Mouse (Mus musculus) limb, embryonic 15.5 days (tissue): ENCODE measurements at regions not wholly inside any gene's neighbourhood (a gene's known extent, or its start where the extent isn't known, plus 50 kb on each side); places are given as distances from the start of the nearest gene placed in this dataset.

Source experiments
- ATAC-seq: fragments of 200-750 bp; cut with Nextera tagmentation; 2 replicates; pipeline ENCODE4 v1.8.0; 2017; ENCODE audit warnings: low read depth, moderate TSS enrichment; ENCODE audit not compliant: insufficient number of reproducible peaks, low FRiP score, low TSS enrichment
- H3K27ac ChIP-seq: fragments of 300-500 bp; sonication (generic); 2 replicates; pipeline ENCODE4 v1.5.1; 2015; ENCODE audit warnings: moderate library complexity, mild to moderate bottlenecking, inconsistent platforms
- H3K27me3 ChIP-seq: fragments of 300-500 bp; sonication (generic); 2 replicates; pipeline ENCODE4 v1.6.1; 2015; ENCODE audit warnings: inconsistent platforms
- H3K36me3 ChIP-seq: fragments of 300-500 bp; sonication (generic); 2 replicates; pipeline ENCODE4 v1.6.1; 2015; ENCODE audit warnings: inconsistent platforms
- H3K4me1 ChIP-seq: fragments of 300-500 bp; sonication (generic); 2 replicates; pipeline ENCODE4 v1.6.1; 2015; ENCODE audit warnings: inconsistent platforms
- H3K4me2 ChIP-seq: fragments of 300-500 bp; sonication (generic); 2 replicates; pipeline ENCODE4 v1.6.1; 2015; ENCODE audit warnings: mild to moderate bottlenecking, inconsistent platforms
- H3K4me3 ChIP-seq: fragments of 300-500 bp; sonication (generic); 2 replicates; pipeline ENCODE4 v1.5.1; 2015; ENCODE audit warnings: mild to moderate bottlenecking, inconsistent platforms
- H3K9ac ChIP-seq: fragments of 300-500 bp; sonication (generic); 2 replicates; pipeline ENCODE4 v1.6.1; 2015; ENCODE audit warnings: inconsistent platforms
- H3K9me3 ChIP-seq: fragments of 300-500 bp; sonication (generic); 2 replicates; pipeline ENCODE4 v1.6.1; 2016; ENCODE audit warnings: inconsistent platforms
- WGBS: fragments of 180-500 bp; shearing (Covaris S2); methylation state at CpG from one replicate; pipeline ENCODE4 v1.1.7; 2015; 5-methylcytosine and 5-hydroxymethylcytosine counted together

DNA sequence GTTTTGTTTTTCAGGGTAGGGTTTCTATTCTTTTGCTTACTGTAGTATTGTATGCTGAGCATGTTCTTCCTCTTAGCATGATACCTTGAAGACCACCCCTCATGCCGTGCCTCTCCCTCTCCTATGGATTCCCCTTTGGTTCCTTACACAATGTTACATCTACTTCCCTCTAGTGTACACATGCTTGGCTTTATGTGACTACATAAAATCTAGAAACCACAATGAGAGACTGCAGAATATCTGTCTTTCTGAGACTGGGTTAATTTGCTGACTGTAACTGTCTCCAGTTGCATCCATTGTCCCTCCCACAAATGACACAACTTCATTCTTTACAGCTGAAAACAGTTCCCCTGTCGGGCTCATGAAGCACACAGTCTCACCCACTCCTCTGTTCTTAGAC lies 78.8 kb upstream of the Supt20 start:
- Histone ChIP-seq H3K9ac (no peak overlapping the region), H3K9me3 (no peaks in the 10 kb centered on the region), H3K4me2 (no peak overlapping the region), H3K27ac (no peak overlapping the region), H3K36me3 (no peaks in the 10 kb centered on the region), H3K4me3 (no peak overlapping the region), H3K4me1 (no peaks in the 10 kb centered on the region), H3K27me3 (no peaks in the 10 kb centered on the region)
- no peak for ATAC-seq
- WGBS, result 65% methylated on average over 2 of the region's 2 CpGs

- no peak for ATAC-seq
- H3K4me2 ChIP-seq, result no peak overlapping the region
- H3K27me3 ChIP-seq, result no peaks in the 10 kb centered on the region
- no peaks in the 10 kb centered on the region for H3K36me3 ChIP-seq
- H3K9me3 ChIP-seq, result no peaks in the 10 kb centered on the region
- H3K4me3 ChIP-seq, result no peak overlapping the region
- no peaks in the 10 kb centered on the region for H3K4me1 ChIP-seq
- 92% methylated on average over 4 of the region's 4 CpGs for WGBS
- H3K27ac ChIP-seq, result no peak overlapping the region
- no peak overlapping the region for H3K9ac ChIP-seq
Measured at GRCm38 (mm10) chr3:54617298-54617697, 75.3 kb upstream of the Supt20 start.

- Histone ChIP-seq H3K4me2 (no peak overlapping the region), H3K9me3 (no peaks in the 10 kb centered on the region), H3K27ac (no peak overlapping the region), H3K4me3 (no peak overlapping the region), H3K36me3 (no peaks in the 10 kb centered on the region), H3K4me1 (no peaks in the 10 kb centered on the region), H3K27me3 (no peaks in the 10 kb centered on the region), H3K9ac (no peak overlapping the region)
- ATAC-seq, result no peak
- WGBS, result 93% methylated on average over 4 of the region's 4 CpGs
Measured at GRCm38 (mm10) chr3:54618286-54618685, 74.3 kb upstream of the Supt20 start.

DNA sequence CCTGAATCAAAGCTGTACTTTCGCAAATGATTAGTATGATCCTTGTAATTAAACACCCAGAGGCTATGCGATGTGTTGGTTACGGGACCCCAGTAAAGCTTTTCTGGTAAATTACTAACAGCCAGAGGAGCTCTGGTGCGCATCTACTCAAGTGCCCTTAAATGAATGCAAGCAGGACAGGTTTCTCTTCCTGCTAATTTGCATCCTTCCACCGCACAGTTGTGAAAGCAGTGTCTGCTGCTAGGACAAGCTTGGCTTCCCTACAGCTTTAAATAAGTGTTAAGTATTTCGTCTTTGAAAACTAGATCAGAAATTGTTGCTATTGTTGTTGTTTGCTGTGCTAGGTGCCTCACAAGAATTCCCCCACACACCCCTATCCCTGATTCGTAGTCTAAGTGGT lies 62.4 kb upstream of the Supt20 start:
- WGBS, result 72% methylated on average over 7 of the region's 7 CpGs
- Histone ChIP-seq H3K27ac (no peak overlapping the region), H3K4me1 (no peaks in the 10 kb centered on the region), H3K4me2 (no peak overlapping the region), H3K9me3 (0 out of 2 replicates have a peak, but pooled peaks cover 7% of the 10 kb centered on the region), H3K9ac (no peak overlapping the region), H3K36me3 (no peaks in the 10 kb centered on the region), H3K27me3 (no peaks in the 10 kb centered on the region), H3K4me3 (no peak overlapping the region)
- no peak for ATAC-seq

DNA sequence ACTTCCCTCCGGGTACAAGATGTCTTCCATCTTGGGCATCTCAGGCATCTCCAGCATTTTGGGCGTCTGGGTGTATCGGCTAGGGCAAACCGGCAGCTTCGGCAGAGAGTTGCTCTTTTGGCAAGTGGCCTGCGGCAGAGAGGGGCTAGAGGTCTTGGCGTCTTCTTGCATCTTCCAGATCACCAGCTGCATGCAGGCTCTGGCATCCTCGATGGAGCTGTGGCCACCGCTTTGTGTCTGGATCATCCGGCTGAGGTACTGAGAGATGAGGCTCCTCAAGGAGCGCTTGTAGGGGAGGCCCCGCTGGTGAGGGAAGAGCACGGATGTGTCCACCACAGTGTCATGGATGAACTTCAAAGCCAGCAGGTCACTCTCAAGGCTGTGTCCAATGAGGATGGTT lies 59.9 kb upstream of the Supt20 start:
- ATAC-seq, result no peak
- H3K27ac ChIP-seq, result no peak overlapping the region
- 96% methylated on average over 13 of the region's 13 CpGs for WGBS
- no peak overlapping the region for H3K4me2 ChIP-seq
- H3K36me3 ChIP-seq, result no peaks in the 10 kb centered on the region
- no peaks in the 10 kb centered on the region for H3K27me3 ChIP-seq
- H3K4me3 ChIP-seq, result no peak overlapping the region
- no peak overlapping the region for H3K9ac ChIP-seq
- no peaks in the 10 kb centered on the region for H3K4me1 ChIP-seq
- 0 out of 2 replicates have a peak, but pooled peaks cover 7% of the 10 kb centered on the region for H3K9me3 ChIP-seq

DNA sequence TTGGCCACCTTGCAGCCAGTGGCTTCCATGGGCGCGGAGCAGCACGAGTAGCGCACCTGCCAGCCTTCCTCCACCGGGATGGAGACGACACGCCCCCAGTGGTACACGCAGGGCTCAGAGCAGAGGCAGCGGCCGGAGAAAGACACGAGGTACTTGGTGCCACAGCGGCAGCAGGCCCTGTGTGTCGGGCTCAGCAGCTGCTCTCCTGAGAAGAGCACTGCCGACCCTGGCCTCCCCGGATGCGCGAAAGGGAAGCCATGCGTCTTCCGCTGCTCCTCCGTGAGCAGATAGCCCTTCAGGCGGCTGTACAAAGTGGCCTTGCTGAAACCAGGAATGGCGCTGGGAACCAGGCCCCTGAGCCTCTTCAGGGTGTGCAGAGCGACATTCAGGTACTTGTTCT lies 59.2 kb upstream of the Supt20 start:
- no peak overlapping the region for H3K9ac ChIP-seq
- H3K4me1 ChIP-seq, result no peaks in the 10 kb centered on the region
- H3K27ac ChIP-seq, result no peak overlapping the region
- H3K9me3 ChIP-seq, result 0 out of 2 replicates have a peak, but pooled peaks cover 7% of the 10 kb centered on the region
- H3K27me3 ChIP-seq, result no peaks in the 10 kb centered on the region
- WGBS, result 93% methylated on average over 23 of the region's 23 CpGs
- no peak overlapping the region for H3K4me2 ChIP-seq
- ATAC-seq, result no peak
- H3K4me3 ChIP-seq, result no peak overlapping the region
- H3K36me3 ChIP-seq, result no peaks in the 10 kb centered on the region

DNA sequence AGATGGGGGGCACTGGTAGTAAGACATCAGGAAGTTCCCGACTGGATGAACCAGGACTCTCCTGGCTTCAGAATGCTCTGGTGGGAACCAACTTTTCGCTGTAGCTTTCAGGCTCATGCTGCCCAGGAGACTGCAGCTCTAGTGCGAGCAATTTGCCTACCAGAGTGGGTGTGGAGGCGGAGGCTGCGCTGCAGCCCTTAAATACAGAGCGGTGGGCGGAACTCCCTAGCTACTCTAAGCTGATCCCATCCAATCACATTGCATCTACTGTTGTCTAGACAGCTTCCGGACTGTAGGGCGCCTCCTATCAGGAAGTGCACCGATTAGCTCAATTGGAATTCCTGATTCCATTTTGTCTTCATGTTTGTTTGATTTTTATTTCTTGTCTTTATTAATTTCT lies 58.2 kb upstream of the Supt20 start:
- WGBS, result 96% methylated on average over 10 of the region's 10 CpGs
- no peak for ATAC-seq
- Histone ChIP-seq H3K27ac (no peak overlapping the region), H3K36me3 (no peaks in the 10 kb centered on the region), H3K9ac (no peak overlapping the region), H3K4me3 (no peak overlapping the region), H3K27me3 (no peaks in the 10 kb centered on the region), H3K4me1 (no peaks in the 10 kb centered on the region), H3K9me3 (0 out of 2 replicates have a peak, but pooled peaks cover 7% of the 10 kb centered on the region), H3K4me2 (no peak overlapping the region)
